Mouse (Mus musculus) thymus, postnatal 25 days (tissue): ENCODE measurements around the gene March6.

ENCODE experiments used
- DNase-seq: peaks from one replicate; pipeline ENCODE4 v3.0.0; 2022

The March6 gene

GRCm38 (mm10) chr15:31542013-31542958 is 11.4 kb upstream of the March6 start:
- no peak for DNase-seq

GRCm38 (mm10) chr15:31540513-31540802 is 9.6 kb upstream of the March6 start:
- no peak for DNase-seq

DNA sequence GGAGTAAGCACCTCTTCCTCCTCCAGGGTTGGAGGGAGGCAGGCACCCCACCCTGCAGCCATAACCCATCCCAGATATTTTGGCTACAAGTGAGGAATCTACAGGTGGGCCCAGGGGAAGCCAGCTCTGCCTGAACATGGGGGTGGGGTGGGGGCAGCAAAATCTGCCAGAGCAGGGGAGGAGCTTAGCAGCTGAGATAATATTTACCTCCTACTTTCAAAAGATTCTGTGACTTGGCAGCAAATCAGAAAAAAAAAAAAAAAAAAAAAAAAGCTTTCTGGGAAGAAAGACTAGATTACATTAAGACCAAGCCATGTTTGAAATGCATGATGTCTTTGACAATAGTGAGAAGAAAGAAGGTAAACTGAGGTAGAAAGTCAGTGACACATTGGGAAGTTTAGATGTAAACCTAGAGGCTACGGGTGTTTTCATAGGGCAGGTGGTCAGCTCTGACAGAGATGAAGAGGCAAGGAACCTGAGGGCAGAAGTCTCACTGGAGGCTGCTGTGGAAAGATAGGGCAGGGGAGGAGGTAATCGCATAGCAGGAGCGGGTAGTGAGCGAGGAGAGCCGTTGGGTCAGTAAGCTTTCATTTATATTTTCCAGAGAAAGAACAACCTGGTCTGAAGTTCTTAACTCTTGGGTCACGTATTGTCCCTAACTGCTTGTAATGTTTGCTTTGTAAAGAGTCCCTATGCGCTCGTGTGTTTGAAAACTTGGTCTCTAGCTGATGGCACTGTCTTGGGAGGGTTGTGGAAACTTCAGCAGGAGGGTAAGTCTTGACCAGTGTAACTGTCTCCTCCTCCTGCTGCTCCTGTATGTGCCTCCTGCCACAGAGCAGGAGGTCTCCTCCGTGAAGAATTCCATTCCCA is 9.0 kb upstream of the March6 start:
- no peak for DNase-seq

GRCm38 (mm10) chr15:31538346-31538745 is 7.5 kb upstream of the March6 start:
- no peak for DNase-seq

- DNase-seq, result no peak
Observed at GRCm38 (mm10) chr15:31537706-31538105, 6.9 kb upstream of the March6 start.

GRCm38 (mm10) chr15:31536051-31536737 is 5.3 kb upstream of the March6 start:
- no peak for DNase-seq

DNA sequence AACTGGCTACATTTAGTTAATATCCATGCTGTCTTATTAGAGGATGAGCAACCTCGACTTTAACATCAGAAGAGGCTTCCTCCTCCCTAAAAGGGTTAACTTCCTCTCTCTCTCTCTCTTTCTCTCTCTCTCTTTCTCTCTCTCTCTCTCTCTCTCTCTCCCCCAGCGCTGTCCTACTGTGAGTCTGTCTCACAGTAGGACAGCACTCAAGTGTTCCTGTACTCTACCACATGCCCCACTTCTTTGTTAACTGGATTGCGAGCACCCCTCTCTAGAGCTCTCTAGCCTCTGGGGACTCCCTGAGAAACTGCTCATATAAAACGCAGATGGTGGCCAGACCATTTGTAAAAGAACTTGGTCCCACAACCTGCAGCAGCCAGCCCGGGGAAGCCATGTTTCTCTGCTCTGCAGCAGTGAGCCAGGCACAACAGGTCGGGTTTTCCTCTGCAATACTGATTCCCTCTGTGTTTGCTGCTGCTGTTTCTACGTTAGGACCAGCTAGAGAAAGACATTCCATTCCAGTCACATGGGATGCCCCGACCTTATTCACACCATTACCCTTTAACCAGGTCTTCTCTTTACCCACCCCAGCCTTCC is 4.5 kb upstream of the March6 start:
- DNase-seq, result no peak

- no peak for DNase-seq
Observed at GRCm38 (mm10) chr15:31534421-31535258, 3.8 kb upstream of the March6 start.

DNA sequence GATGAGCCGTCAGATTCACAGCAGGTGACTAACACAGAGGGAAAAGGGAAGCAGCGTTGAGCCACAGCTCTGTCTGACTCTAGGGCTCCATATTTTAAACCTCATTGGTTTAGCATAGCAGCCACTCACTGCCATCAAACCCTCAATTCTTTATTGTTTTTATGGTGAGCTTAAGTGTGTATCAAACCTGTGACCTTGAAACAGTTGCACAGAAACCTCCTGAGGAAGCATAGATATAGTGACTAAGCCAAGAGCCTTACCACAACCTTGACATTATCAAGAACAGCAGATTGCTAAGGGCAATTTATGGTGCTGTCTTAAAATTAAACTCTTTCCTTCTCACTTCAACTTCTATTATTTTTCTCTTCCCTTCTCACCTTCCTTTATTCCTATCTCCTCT is 2.7 kb upstream of the March6 start:
- no peak for DNase-seq

DNA sequence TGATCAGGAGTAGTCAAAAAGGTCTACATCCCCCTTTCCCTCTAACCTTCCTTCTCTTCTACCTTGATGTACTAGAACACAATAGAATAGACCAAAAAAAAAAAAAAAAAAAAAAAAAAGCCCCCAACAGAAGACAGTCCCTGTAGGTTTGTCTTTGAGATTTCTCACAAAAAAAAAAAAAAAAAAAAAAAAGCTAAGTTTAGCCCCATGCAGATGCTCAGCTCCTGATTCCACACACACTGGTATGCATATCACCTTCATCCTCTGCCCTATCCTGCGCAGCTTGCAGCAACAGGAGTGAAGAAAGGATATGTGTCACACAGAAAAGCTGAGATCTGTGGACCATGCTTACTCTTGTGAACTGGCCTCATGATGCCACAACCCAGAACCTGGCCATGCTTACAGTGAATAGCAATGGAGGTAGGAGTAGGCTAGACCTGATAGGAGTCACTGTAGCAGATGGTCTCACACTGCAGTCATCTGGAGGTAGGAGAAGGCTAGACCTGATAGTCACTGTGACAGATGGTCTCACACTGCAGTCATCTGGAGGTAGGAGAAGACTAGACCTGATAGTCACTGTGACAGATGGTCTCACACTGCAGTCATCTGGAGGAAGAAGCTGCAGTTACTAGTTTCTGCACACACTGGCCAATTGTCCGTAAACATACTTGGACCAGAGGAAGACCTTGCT is 1.6 kb upstream of the March6 start:
- DNase-seq, result peak; percentile 11

DNA sequence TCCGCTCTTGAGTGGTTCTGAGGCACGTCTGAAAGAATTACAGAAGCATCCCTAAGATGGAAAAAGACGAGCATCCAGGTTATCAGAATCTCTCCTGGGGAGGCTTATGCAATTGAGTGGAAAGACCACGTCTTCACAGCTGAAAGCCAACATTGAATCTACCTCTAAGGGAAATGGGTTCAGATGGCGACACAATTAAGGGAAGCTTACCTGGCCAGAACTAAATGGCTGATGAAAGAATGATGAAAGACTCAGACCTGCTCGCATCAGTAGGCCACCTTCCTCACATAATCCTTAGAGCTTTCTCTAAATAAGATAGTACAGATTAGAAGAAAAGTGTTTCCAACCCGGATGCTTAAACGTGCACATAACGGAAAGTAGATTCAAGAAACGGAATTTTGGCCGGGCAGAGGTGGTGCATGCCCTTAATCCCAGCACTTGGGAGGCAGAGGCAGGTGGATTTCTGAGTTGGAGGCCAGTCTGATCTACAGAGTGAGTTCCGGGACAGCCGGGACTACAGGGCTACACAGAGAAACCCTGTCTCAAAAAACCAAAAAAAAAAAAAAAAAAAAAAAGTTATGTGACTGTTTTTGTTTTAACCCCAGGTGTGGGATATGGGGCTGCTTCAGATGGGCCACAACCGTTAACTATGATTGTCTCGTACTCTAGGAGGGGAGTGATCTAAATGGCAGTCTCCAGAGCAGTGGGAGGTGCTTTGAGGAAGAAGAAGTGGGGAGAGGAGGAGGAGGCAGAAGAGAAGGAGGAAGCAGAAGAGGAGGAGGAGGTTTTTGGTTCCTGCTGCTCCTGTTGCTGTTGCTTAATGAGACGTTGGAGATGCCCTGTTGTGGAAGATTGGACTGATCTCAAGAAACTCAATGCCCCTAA is 835 bp upstream of the March6 start:
- peak; percentile 50 for DNase-seq

GRCm38 (mm10) chr15:31529811-31530658 is 818 bp downstream of the March6 start:
- DNase-seq, result peak; percentile 52

- no peak for DNase-seq
Observed at GRCm38 (mm10) chr15:31529103-31529502, 1.8 kb downstream of the March6 start.

DNA sequence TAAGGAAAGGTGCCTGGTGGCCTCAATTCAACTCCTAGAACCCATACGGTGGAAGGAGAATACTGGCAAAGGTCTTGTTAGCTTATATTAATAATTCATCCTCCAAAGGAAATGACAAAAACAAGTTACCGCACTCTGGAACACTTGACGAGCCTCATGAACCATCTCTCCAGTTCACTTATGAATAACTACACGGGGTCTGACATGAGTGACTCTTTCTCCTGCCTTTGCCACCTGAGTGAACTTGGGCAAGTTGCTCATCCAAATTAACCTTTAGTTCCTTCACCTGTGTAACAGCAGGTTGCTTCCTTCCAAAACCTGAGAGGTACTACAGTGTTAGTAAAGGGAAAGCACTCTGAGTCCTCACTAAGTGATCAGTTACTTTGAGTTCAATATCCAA is 2.4 kb downstream of the March6 start:
- DNase-seq, result no peak

- DNase-seq, result no peak
Observed at GRCm38 (mm10) chr15:31526463-31526862, 4.4 kb downstream of the March6 start.

DNA sequence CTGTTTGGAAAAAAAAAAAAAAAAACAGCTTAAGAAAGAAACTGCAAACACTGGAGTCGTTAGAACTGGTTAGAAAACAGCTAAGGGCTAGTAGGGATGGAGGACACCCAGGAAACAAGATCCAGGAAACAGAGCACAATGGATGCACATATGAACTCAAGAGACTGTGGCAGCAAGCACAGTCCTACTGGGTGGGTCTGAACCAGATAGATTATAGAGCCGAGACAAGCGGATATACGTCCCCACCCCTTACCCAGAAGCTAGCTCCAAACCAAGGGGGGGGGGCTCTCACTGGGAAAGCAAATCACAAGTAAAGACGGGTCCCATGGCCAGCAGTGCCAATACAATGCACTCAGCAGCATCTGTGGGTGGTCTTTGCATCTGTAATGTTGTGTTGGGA is 11.9 kb downstream of the March6 start:
- no peak for DNase-seq

DNA sequence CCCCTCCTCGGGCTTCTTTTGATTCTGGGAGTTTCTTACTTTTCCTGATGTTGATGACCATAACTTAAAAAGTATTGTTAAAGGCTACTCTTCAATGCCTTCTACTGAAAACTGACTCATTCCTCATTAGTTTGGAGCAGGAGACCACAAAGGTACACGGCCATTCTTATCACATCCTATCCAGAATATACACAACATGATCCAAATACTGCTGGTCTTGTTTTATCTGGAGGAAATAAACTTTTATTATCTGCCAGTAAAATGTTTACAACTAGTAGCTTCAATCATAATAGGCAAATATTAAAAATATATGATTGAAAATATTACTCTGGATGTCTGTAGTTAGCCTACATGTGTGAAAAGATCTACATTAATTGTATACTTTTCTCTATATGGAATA is 12.5 kb downstream of the March6 start:
- DNase-seq, result no peak

- DNase-seq, result no peak
Observed at GRCm38 (mm10) chr15:31517186-31517585, 13.7 kb downstream of the March6 start.

DNA sequence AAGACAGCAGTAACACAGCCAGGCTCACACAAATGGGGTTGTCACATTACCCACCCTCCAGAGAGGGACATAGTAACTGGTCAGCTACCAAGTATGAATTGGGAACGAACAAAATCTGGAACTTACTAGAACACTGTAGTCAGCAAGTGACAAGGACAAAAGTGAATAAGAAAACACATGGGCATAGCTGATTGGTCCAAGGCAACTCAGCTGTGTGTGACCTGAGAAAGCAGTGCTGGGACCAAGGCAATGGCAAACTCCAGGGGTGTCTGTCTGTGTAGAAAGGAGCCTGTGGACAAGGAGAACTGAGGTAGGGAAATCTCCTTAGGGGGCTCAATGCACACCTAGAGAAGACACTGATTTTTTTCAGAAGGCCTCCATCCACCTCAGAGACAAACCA is 19.1 kb downstream of the March6 start:
- no peak for DNase-seq
